Mouse (Mus musculus): Measurements from ENCODE around the gene Hist1h3h. TPM values are rescaled to one million over a fixed set of nuclear protein-coding genes. Genes with fewer than 3 reads are reported as not detected.
"Not testable (repeated sequence)": the region's sequence is repeated elsewhere in the genome, so short reads cannot be mapped to it uniquely, and the experiment has no call there.

Hist1h3h gene
- 1.1 and 4.1 TPM in 2 replicates for polyA plus RNA-seq (2015; fragmentation: Nextera tagmentation; extraction: Ambion mirVana)

GRCm38 (mm10) chr13:21717397-21718357 is at the start of gene Hist1h3h:
Hist1h3h (plus strand) TSS chr13:21717659.
- H3K27me3 ChIP-seq (ENCODE audit: control insufficient read depth, insufficient read depth, low read length); H3K4me1 ChIP-seq (replicated peaks; ENCODE audit: control insufficient read depth, insufficient read depth); H3K9me3 ChIP-seq (ENCODE audit: control insufficient read depth, low read length); H3K36me3 ChIP-seq (ENCODE audit: control insufficient read depth, insufficient read depth, low read length): not testable (repeated sequence)
- peak; percentile 82 for DNase-seq (ENCODE audit: low spot score)
- WGBS, result 1% methylated on average over 24 of the region's 56 CpGs
- Histone ChIP-seq H3K27ac (replicated peaks) (peak within 1 kb of the TSS; percentile 87), H3K4me2 (replicated peaks; ENCODE audit: low read depth) (peak within 1 kb of the TSS; percentile 61), H3K4me3 (ENCODE audit: low read depth, low read length) (peak within 1 kb of the TSS; percentile 38), H3K9ac (ENCODE audit: low read length) (peak within 1 kb of the TSS; percentile 55)
- peak; percentile 44 for ATAC-seq (ENCODE audit: low FRiP score, low TSS enrichment)

- TF ChIP-seq EP300 (optimal IDR thresholded peaks at IDR 0.05) (no peak), CTCF (IDR thresholded peaks at IDR 0.05; ENCODE audit: low read depth) (no peak)
- WGBS, result 80% methylated on average over 2 of the region's 2 CpGs
Measured at GRCm38 (mm10) chr13:21677305-21677704, 40.2 kb upstream of the Hist1h3h start, which contains the start of gene Olfr1360. Olfr1360 (minus strand) TSS chr13:21677405.

GRCm38 (mm10) chr13:21697811-21698210 is 19.6 kb upstream of the Hist1h3h start, which contains the start of gene Olfr1359:
Olfr1359 (plus strand) TSS chr13:21698111.
- TF ChIP-seq CTCF (IDR thresholded peaks at IDR 0.05; ENCODE audit: low read depth), result no peak
- TF ChIP-seq EP300 (optimal IDR thresholded peaks at IDR 0.05), result no peak
- Histone ChIP-seq H3K4me2 (replicated peaks; ENCODE audit: low read depth) (no peak within 1 kb of the TSS), H3K9ac (ENCODE audit: low read length) (no peak within 1 kb of the TSS), H3K4me3 (ENCODE audit: low read depth, low read length) (no peak within 1 kb of the TSS), H3K4me1 (replicated peaks; ENCODE audit: control insufficient read depth, insufficient read depth) (no peaks in the 10 kb centered on the region), H3K27ac (replicated peaks) (no peak within 1 kb of the TSS), H3K27me3 (ENCODE audit: control insufficient read depth, insufficient read depth, low read length) (no peaks in the 10 kb centered on the region), H3K9me3 (ENCODE audit: control insufficient read depth, low read length) (no peaks in the 10 kb centered on the region), H3K36me3 (ENCODE audit: control insufficient read depth, insufficient read depth, low read length) (no peaks in the 10 kb centered on the region)
- DNase-seq (ENCODE audit: low spot score) (no peak), ATAC-seq (ENCODE audit: low FRiP score, low TSS enrichment) (no peak)

More at GRCm38 (mm10) chr13:21677305-21677704, 40.2 kb upstream of the Hist1h3h start, which contains the start of gene Olfr1360:
- H3K9me3 ChIP-seq (ENCODE audit: control insufficient read depth, low read length), result no peaks in the 10 kb centered on the region
- DNase-seq (ENCODE audit: low spot score), result no peak
- ATAC-seq (ENCODE audit: low FRiP score, low TSS enrichment), result no peak
- no peak within 1 kb of the TSS for H3K27ac ChIP-seq (replicated peaks)
- H3K36me3 ChIP-seq (ENCODE audit: control insufficient read depth, insufficient read depth, low read length), result no peaks in the 10 kb centered on the region
- H3K9ac ChIP-seq (ENCODE audit: low read length), result no peak within 1 kb of the TSS
- no peak within 1 kb of the TSS for H3K4me2 ChIP-seq (replicated peaks; ENCODE audit: low read depth)
- H3K4me1 ChIP-seq (replicated peaks; ENCODE audit: control insufficient read depth, insufficient read depth), result no peaks in the 10 kb centered on the region
- no peak within 1 kb of the TSS for H3K4me3 ChIP-seq (ENCODE audit: low read depth, low read length)
- no peaks in the 10 kb centered on the region for H3K27me3 ChIP-seq (ENCODE audit: control insufficient read depth, insufficient read depth, low read length)

GRCm38 (mm10) chr13:21706669-21707068 is 10.8 kb upstream of the Hist1h3h start:
- DNase-seq (ENCODE audit: low spot score) (no peak), ATAC-seq (ENCODE audit: low FRiP score, low TSS enrichment) (no peak)
- Histone ChIP-seq H3K27ac (replicated peaks) (no peak overlapping the region), H3K9ac (ENCODE audit: low read length) (no peak overlapping the region), H3K4me3 (ENCODE audit: low read depth, low read length) (no peak overlapping the region), H3K36me3 (ENCODE audit: control insufficient read depth, insufficient read depth, low read length) (no peaks in the 10 kb centered on the region), H3K9me3 (ENCODE audit: control insufficient read depth, low read length) (no peaks in the 10 kb centered on the region), H3K27me3 (ENCODE audit: control insufficient read depth, insufficient read depth, low read length) (no peaks in the 10 kb centered on the region), H3K4me1 (replicated peaks; ENCODE audit: control insufficient read depth, insufficient read depth) (no peaks in the 10 kb centered on the region), H3K4me2 (replicated peaks; ENCODE audit: low read depth) (no peak overlapping the region)
- WGBS, result 70% methylated on average over 4 of the region's 4 CpGs
- TF ChIP-seq EP300 (optimal IDR thresholded peaks at IDR 0.05), result no peak
- no peak for TF ChIP-seq CTCF (IDR thresholded peaks at IDR 0.05; ENCODE audit: low read depth)

- TF ChIP-seq EP300 (optimal IDR thresholded peaks at IDR 0.05) (peak; percentile 66), CTCF (IDR thresholded peaks at IDR 0.05; ENCODE audit: low read depth) (peak; percentile 90)
- ATAC-seq (ENCODE audit: low FRiP score, low TSS enrichment), result peak; percentile 84
- WGBS, result under 1% methylated on average over 32 of the region's 32 CpGs
Measured at GRCm38 (mm10) chr13:21710031-21710711, 7.3 kb upstream of the Hist1h3h start.

More at GRCm38 (mm10) chr13:21710031-21710711, 7.3 kb upstream of the Hist1h3h start:
- H3K4me3 ChIP-seq (ENCODE audit: low read depth, low read length), result peak overlapping the region; percentile 72
- H3K36me3 ChIP-seq (ENCODE audit: control insufficient read depth, insufficient read depth, low read length), result no peaks in the 10 kb centered on the region
- H3K27me3 ChIP-seq (ENCODE audit: control insufficient read depth, insufficient read depth, low read length), result no peaks in the 10 kb centered on the region
- peak overlapping the region; percentile 64 for H3K4me2 ChIP-seq (replicated peaks; ENCODE audit: low read depth)
- peak overlapping the region; percentile 86 for H3K27ac ChIP-seq (replicated peaks)
- peak overlapping the region; percentile 59 for H3K9ac ChIP-seq (ENCODE audit: low read length)
- DNase-seq (ENCODE audit: low spot score), result peak; percentile 88
- H3K9me3 ChIP-seq (ENCODE audit: control insufficient read depth, low read length), result no peaks in the 10 kb centered on the region
- 0 out of 2 replicates have a peak, but pooled peaks cover 2% of the 10 kb centered on the region for H3K4me1 ChIP-seq (replicated peaks; ENCODE audit: control insufficient read depth, insufficient read depth)
